Mouse (Mus musculus) brain, embryonic 14.5 days (tissue): ENCODE measurements around the gene Cacnb4.

Source experiments
- CTCF ChIP-seq: fragments of 200-500 bp; IDR thresholded peaks from 2 replicates; pipeline ENCODE4 v1.5.1; 2012; ENCODE audit warnings: inconsistent platforms, mild to moderate bottlenecking, moderate library complexity, borderline replicate concordance; ENCODE audit not compliant: insufficient read depth, insufficient read length; ENCODE audit errors: extremely low read depth
- POLR2A ChIP-seq: fragments of 200-500 bp; IDR thresholded peaks from 2 replicates; pipeline ENCODE4 v1.6.1; 2012; ENCODE audit warnings: mild to moderate bottlenecking, inconsistent platforms, borderline replicate concordance; ENCODE audit not compliant: poor library complexity, insufficient read depth, insufficient read length, severe bottlenecking; ENCODE audit errors: extremely low read depth

- TF ChIP-seq CTCF: no peak
- no peak for TF ChIP-seq POLR2A
These were observed 209.0 kb downstream of the Cacnb4 start for GRCm38 (mm10) chr2:52467629-52468028.
